Comparison of ENCODE assay signal across 12 mouse cellular contexts in genomic region chr16:85066227-85066626, GRCm38 (mm10).
"Had no signal": no experiment of that assay in that cellular context is flagged by ENCODE, and none has a peak within 500 bp of the region (broad histone marks: within the 10 kb centered on the region; RNA-seq: fewer than 3 reads in every experiment).

No protein-coding gene starts in this region.

- H3K4me2 ChIP-seq: kidney, embryonic 15.5 days; limb, embryonic 15.5 days; liver, embryonic 12.5 days; midbrain, embryonic 13.5 days had no signal

- H3K9me3 ChIP-seq: kidney, embryonic 15.5 days; limb, embryonic 15.5 days; liver, embryonic 12.5 days; midbrain, embryonic 13.5 days had no signal

- H3K4me3 ChIP-seq: kidney, embryonic 15.5 days; limb, embryonic 15.5 days; liver, embryonic 12.5 days; midbrain, embryonic 13.5 days; myocyte had no signal

- H3K4me1 ChIP-seq: limb, embryonic 15.5 days; liver, embryonic 12.5 days had no signal

- DNase-seq: kidney, adult 2 months; kidney, postnatal 14 days; layer of hippocampus, postnatal 36 days; right cerebral cortex, adult 18-20 months; right cerebral cortex, postnatal 25 days; thymus, postnatal 4 days had no signal

- H3K36me3 ChIP-seq: liver, embryonic 12.5 days had no signal

- H3K27me3 ChIP-seq: kidney, embryonic 15.5 days; limb, embryonic 15.5 days; liver, embryonic 12.5 days; midbrain, embryonic 13.5 days had no signal

- H3K9ac ChIP-seq: kidney, embryonic 15.5 days; limb, embryonic 15.5 days; liver, embryonic 12.5 days; midbrain, embryonic 13.5 days had no signal

- ATAC-seq: liver, embryonic 12.5 days; midbrain, embryonic 13.5 days had no signal

- H3K27ac ChIP-seq: kidney, embryonic 15.5 days; limb, embryonic 15.5 days; liver, embryonic 12.5 days; midbrain, embryonic 13.5 days; stomach, postnatal 0 days had no signal
